Mouse (Mus musculus) fat pad, adult 2 months (tissue): Measurements from ENCODE around the gene Slc28a3.

ENCODE experiments used
- DNase-seq: peaks from one replicate; pipeline ENCODE4 v3.0.0-alpha.2; 2011; ENCODE audit warnings: low read depth, low spot score; ENCODE audit errors: extremely low read depth

Slc28a3 gene

DNA sequence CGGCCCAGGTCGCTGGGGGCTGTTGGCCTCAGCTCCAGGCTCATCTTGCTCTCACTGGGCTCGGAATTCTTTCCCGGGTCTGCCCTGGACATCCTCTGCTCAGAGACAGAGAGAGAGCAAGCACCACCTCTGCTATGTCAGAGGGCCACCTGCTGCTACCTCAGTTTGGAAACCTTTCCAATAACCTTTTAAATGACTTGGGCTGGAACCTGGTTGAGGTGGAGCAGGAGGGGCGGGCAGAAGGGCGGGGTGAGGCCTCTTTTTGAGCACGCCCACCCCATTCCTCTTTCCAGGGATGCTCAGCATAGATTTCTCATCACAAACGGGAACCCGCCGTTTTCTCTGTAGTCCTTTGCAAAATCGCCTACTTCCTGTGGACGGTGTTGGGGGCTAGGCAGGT lies at the start of gene Slc28a3:
Gene Slc28a3, minus strand, starts transcription at position 162 of the 400 bp plus-strand sequence.
- no peak for DNase-seq

DNA sequence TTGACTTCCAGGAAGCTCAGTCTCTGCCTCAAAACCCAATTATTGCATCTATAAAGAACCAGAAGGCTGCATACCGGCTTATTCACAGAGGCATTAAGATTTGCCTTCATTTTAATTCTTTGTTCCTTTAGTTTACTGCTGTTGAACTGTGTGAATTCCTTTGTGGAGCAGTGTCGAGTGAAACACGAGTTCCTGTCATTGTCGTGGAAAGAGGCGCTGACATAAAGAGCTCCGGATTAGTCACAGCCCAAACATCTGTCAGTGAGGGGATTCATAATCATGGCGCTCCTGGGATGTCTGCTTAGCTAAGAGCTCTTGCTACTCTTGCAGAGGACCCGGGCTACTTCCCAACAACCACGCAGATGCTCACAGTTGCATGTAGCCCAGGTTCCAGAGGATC lies 47.3 kb upstream of the Slc28a3 start:
- no peak for DNase-seq

DNA sequence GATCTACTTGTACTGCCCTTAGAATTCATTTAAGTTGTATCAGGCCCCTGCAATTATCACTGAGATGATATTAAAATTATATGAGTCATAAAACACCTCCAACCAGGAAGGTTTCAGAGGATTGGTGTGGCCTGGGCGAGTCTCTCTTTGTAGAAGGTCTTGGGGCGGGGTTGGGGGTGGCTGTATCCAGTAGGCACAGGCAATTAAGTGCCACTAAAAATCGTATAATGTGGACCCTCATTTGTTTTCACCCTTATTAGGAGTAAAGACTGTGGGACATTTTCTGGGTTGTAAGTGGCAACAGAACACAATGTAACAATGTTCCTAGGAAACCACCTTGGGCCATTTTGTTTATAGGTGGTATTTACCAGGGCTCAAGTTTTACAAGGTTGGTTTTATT lies 46.2 kb upstream of the Slc28a3 start:
- DNase-seq, result no peak

DNA sequence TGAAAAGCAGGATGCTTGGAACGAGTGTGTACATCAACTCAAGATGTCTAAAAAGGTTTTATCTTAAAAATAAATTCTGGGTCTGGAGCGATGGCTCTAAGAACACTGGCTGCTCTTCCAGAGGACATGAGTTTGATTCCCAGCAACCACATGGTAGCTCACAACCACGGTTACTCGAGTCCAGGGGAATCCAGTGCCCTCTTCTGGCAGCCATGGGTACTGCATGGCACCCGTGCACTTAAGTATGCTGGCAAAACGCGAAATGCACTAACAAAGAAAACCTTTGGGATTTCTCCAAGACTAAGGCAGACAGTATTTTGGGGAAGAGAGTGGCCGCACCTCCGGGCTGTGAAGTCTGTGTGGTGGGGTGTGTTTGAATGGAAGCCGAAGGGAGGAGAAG lies 44.9 kb upstream of the Slc28a3 start:
- DNase-seq, result no peak

DNA sequence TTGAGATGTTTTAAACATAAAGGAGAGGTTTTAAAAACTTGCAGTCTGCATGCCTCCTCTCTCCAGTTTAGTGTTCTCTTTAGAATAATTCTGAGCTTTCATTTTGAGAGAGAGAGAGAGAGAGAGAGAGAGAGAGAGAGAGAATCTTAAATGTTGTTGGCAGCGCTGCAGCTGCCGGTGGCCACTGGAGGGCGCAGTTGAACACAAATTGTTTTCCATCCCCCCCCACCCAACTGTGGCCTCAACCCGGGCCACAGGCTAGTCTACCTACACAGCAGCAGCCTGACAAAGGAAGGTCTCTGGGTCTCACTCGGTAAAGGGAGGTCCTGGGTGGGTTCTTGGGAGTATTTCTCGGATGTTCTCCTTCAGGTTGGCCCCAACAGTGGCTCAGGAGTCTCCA lies 29.7 kb upstream of the Slc28a3 start:
- DNase-seq, result no peak

DNA sequence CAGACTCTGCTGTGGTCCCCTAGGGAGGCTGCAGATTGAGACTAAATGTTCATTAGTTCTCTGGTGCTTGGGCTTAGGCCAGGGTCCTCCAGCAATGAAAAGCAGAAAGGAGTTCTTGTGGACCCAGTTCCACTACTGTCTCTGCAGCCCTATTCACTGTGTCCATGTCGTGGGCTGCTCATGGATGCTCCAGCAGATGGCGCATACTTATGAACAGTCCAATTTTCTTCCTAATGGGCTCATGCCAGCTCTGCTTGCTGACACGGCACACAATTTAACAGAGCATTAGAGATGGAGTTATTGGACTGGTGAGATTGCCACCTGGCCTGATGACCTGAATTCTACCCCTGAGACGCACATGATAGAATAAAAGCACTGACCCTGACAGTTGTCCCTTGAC lies 28.3 kb upstream of the Slc28a3 start:
- DNase-seq, result no peak

DNA sequence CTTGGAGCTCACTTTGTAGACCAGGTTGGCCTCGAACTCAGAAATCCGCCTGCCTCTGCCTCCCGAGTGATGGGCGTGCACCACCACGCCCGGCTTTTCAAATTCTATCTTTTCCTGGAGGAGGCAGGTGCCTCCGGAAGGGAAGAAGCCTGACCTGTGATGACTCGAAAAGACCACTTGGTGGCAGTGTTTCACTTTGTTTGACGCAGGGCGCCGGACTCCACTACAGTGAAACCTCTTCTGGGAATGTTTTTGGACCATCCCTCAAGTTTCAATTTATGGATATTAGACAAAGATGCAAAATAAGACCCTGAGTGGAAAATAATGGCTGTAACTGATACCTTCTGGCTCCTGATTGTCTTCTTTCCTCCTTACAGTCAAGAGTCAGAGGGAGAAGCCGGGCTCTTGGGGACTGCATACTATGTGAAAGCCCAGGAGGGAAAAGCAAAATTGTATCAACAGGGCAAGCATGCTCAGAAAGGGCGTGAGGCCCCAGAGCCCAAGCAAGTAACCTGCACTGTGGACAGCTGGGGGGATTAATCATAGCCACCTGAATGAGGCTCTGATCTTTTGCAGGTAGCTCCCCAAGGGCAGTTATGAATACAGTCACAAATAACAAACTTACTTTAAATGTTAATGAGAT lies 26.8 kb upstream of the Slc28a3 start:
- DNase-seq, result no peak

DNA sequence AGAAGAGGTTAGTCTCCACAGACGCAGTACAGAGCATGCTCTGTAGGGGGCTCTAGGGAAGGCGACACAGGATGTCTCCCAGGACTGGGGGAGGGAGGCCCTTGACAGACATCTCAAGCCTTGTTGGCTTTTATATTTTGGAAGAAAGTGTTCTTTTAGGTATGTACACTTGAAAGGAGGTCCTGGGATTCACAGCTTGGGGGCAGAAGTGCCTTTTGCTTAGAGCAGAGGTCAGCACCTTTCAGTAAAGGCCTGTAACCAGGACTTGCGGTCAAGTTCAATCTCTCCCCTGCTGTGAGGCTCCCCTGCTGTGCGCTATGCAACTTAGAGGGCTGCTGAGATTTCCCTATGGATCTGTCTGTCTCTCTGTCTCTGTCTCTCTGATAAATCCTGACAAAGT lies 23.2 kb upstream of the Slc28a3 start:
- no peak for DNase-seq

DNA sequence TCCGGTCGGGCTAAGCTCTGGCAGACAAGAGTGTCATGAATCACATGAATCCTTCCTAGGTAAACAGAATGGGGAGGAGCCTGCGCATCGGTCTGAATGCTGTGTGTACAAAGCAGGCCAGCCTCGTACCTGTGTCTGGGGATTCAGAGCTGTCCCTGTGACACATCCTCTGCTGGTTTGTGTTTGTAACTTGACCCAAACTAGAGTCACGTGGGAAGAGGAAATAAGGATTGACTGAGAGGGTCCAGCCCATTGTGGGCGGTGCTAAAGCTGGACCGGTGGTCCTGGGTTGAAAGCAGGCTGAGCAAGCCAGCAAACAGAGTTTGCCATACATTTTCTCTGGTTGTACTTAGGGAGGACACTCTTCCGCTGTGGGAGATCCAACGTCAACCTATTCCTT lies 20.1 kb upstream of the Slc28a3 start:
- DNase-seq, result no peak

DNA sequence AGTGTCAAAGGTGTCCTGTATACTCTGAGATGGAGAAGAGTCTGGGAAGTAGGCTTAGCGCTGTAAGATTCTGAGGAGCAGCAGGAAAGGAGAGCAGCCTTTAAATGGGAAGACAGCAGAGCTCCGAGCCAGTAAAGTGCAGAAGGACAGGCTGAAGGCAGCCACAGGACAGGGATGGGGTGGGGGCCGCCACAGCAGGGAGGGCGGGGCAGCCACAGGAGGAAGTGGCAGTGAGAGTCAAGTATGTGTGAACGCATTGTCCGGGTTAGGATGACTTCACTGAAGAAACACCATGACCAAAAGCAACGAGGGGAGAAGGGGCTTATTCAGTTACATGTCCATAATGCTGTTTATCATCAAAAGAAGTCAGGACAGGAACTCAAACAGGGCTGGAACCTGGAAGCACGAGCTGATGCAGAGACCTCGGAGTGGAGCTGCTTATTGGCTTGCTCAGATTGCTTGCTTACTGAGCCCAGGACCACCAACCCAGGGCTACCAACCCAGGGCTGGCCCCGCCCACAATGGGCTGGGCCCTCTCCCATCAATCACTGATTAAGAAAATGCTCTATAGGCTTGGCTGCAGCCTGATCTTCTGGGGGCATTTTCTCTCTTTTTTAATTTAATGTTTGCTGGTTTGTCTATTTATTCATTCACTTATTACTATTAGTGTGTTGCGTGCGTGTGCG lies 18.8 kb upstream of the Slc28a3 start:
- no peak for DNase-seq

DNA sequence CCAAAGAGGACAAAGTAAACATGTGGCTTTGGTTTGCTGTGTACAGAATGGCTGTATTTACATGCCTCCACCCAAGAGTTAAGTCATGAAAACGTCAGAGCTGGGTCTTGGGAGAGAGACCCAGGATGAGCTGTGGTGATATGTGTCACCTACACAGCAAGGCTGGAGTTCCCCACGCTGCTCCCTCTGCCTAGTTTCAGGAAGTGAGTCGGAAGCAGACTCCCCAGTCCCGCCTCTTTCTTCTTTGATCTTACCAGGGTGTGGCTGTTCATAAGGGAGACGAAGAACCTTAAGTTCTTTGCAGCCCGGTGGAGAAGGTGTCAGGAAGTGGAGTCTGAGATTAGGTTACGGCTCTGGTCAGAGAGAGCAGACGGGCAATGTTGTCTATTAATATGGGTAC lies 12.0 kb upstream of the Slc28a3 start:
- no peak for DNase-seq

DNA sequence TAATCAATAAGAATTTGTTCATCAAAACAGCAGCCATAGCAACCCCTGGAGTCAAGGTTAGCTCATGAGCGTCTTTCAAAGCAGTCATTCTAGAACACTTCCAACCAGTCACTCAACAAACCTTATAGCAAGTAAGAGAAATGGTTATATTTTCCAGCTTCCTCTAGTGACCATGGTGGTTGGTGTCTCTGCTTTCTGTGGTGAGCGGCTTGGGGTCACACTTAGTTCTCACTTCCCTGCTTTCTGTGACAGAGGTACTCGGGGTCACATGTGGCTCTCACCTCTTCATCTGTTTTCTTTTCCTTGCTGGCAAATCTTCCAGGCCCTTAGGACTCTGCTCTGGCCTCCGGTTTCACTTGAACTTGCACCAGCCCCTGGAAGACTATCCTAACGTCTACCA lies 8.6 kb upstream of the Slc28a3 start:
- DNase-seq, result no peak

DNA sequence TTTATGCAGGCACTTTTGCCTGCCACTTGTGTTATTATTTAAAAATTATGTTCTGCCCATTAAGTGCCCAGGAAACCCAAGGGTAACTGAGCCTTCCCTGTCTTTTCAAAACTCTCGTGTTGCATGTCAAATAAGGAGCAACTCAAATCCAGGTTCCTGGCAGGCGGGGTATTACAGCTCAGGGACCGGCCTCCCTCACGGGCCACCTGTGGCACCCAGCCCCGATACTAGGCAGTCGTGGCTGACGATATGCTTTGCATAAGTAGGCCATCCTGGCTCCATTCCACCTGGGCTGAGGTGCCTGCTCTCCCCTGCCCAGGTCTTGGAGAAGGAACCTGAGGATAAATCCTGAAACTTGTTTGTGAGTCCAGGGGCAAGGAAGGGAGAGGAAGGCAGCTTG lies 618 bp downstream of the Slc28a3 start:
- no peak for DNase-seq

DNA sequence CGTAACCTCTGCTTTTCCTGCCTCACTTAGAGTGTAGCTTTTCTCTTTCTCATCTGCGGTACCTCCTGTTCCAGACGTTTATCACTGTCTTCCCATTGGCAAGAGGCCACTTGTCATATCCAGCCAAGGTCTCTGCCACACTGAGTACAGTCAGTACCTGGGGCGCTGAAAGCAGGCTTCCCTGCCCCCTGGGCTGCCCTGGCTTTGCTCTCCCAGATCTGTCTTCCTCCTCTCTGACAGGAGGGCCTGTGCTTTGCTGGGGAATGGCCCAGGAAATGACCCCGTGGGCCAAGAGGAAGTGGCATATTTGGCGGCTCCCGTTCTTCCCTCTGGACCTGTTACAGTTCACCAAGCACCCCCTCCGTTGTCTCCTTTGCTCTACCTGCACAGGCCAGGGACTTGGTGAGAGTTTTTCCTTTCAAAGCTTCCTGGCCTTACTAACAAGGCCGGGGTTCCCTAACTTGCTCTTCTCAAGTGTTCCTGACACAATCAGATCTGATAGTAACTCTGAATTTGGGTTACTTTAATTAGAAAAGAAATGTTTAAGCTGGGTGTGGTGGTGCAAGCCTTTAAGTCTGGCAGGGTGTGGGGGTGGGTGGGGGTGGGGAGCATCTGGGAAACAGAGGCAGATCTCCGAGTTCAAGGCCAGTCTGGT lies 9.3 kb downstream of the Slc28a3 start:
- DNase-seq, result peak; percentile 57

DNA sequence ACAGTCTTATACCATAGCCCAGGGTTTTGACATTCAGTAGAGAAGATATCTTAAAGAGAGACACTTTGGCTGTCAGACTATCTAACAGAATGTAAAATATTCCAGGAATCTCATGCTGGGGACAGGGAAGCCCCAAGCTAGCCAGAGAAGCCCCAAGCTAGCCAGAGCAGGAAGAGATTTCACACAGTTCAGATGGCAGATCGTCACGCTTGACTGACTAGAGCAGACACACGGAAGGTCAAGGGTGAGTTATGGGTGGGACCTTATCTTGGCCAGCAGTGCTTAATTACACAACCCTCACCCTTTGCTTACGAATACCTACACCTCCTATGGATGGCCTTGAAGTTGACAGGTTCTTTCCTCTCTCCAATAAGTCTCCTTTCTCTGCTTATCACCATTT lies 12.1 kb downstream of the Slc28a3 start:
- DNase-seq, result no peak

DNA sequence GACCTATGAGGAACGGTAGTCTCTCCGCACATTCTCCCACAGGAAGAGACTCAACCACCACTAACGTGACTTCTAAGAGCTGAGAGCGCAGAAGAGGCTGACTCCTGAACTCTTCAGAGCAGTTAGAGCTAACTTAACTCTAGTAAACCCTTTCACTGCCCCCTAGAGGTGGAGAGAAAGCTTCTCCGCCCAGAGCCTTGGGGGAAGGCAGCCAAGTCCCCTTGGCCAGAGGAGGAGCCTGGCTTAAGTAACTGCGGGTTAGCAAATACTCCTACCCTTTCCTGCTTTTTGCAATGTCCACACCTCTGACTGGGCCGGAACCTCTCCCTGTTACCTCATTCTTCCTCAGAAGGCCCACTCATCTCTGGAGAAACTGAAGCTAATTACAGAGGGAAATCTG lies 17.5 kb downstream of the Slc28a3 start:
- peak; percentile 39 for DNase-seq

DNA sequence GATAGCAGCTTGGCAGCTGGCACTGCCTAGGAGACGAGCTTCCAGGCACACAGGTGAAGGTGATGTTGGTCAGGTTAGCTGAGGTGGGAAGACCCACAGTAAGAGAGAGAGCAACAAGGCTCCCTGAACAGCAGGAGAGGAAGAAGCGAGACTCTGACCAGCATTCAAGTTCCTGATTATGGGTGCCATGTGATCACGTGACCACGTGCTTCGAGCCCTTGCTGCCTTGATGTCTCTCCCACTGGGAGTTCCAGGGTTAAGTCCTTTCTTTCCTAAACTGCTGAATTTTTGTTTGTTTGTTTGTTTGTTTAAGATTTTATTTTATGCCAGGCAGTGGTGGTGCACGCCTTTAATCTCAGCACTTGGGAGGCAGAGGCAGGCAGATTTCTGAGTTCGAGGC lies 18.8 kb downstream of the Slc28a3 start:
- DNase-seq, result no peak

DNA sequence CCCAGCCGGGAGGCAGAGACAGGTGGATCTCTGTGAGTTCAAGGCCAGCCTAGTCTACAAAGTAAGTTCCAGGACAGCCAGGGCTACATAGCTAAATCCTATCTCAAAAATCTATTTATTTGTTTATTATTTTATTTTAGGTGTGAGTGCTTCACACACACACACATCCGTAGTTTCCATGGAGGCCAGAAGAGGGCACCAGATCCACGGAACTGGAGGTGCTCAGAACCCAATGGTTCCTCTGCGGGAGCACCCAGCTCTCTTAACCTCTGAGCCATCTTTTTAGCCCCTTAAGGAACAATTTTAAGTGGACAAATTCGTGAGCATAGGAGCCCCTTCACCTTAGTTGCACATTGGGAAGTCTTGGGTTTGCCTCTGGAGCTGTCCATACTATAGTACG lies 20.0 kb downstream of the Slc28a3 start:
- no peak for DNase-seq

DNA sequence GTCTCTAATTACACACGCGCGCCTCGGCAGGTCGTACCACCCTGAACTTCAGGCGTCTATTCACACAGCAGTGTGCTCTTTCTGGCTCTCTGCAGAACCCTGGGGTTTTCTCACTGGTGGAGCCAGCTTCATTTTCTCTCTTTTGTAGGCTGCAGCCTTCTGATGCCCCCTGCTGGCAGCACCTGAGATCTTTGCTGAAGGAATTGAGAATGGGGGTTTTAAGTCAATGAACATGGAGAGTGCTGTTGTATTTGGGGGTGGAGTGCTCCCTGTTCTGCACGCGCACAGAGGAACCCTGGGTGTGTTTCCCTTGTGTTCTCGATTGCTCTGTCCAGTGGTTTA lies 21.2 kb downstream of the Slc28a3 start:
- DNase-seq, result no peak

DNA sequence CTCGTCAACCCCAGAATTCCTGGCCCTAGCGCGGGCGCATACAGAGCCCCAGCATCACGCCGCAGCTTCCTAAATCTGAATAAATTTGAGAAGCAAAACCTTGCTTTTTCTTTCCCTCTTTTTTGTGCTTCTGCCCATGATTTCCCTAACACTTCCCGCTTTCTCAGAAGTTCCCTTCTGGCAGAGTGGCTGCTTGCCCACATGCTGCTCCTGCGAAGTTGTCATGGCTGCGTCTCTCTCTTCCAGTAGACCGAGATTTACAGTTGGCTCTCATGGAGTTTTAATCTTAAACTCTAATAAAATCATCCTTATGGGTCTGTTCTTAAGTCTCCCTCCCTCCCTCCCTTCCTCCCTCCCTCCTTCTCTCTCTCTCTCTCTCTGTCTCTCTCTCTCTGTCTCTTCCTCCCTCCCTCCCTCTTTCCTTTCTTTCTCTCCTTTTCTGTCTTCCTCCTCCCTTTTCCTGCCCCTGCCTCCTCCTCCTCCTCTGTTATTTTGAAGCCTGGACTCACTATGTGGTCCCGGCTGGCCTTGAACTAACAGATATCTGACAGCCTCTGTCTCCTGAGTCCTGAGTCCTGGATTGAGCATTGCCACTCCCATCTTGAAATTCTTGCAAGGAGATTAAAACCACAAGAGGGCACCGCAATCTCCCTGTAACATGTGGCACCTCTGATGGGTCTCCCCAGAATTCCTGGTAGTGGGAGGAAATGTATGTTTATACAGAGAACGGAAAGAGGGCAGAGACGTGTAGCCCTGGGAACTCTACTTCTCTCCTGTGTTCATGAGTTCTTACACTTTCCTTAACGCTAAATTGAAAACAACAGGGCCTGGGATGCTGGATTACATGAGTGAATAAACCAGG lies 21.8 kb downstream of the Slc28a3 start:
- no peak for DNase-seq

DNA sequence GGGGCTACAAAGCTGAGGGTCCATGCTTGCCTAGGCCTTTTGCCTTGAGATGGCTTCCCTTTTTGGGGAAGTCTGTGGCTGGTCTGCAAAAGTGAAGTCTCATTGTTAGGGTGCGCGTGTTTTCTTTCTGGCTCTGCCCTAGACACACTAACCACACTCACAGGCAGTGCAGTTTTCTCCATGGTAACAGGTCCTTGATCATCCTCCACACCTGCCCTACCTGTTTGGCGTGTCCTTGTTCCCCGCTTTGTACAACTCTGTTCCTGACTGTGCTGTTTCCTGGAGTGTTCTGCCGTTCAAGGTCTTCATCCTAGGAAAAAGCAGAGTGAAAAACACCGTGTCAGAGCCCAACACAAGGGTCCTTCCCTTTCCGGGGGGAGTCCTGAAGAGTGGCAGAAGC lies 22.7 kb downstream of the Slc28a3 start:
- DNase-seq, result no peak

DNA sequence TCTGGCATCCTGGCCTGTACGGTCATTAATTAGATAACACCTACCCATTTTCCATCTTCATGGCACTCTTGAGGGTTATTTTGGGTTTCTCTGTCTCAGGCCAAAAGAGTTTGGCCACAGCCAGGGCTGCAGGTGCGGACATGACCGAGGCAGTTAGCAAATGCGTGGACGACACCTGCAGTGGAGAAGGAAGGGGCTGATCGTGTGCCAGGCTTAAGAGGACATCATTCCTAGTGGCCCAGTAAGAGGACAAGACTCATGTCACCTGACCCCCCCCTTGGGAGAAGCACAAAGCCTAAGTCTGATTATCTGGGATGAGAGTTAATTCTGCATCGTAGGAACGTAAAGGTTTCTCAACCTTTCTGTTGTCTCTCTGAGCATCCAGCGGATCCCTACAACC lies 44.5 kb downstream of the Slc28a3 start:
- no peak for DNase-seq
